Mouse (Mus musculus): ENCODE results near the gene Cxcl17. TPM values are rescaled to one million over a fixed set of nuclear protein-coding genes. Genes with fewer than 3 reads are reported as not detected.

Gene Cxcl17
- total RNA-seq, 2 experiments from 2014 or later: not detected

- intact Hi-C loops (cut with DNase I): loop anchor here (5.0 kb wide), 1 partner anchor 146 kb away; no protein-coding TSS in a partner anchor
- DNase-seq: no peak
These were observed 19.1 kb downstream of the Cxcl17 start for GRCm38 (mm10) chr7:25393451-25394210.

GRCm38 (mm10) chr7:25392851-25393250 lies 19.8 kb downstream of the Cxcl17 start:
- DNase-seq: no peak
- intact Hi-C loops (cut with DNase I): loop anchor here (5.0 kb wide), 1 partner anchor 146 kb away; no protein-coding TSS in a partner anchor

GRCm38 (mm10) chr7:25391856-25392453 lies 20.7 kb downstream of the Cxcl17 start:
- intact Hi-C loops (cut with DNase I): loop anchor here (5.0 kb wide), 1 partner anchor 145 kb away; no protein-coding TSS in a partner anchor
- DNase-seq: no peak

GRCm38 (mm10) chr7:25390986-25391385 lies 21.7 kb downstream of the Cxcl17 start:
- DNase-seq: no peak
- intact Hi-C loops (cut with DNase I): loop anchor here (5.0 kb wide), 1 partner anchor 144 kb away; no protein-coding TSS in a partner anchor

GRCm38 (mm10) chr7:25390054-25390770 lies 22.5 kb downstream of the Cxcl17 start:
- intact Hi-C loops (cut with DNase I): loop anchor here (5.0 kb wide), 1 partner anchor 143 kb away; no protein-coding TSS in a partner anchor
- peak; percentile 56 to 70 for DNase-seq

- DNase-seq: no peak
- intact Hi-C loops (cut with DNase I): no loop called here
These were observed 23.8 kb downstream of the Cxcl17 start for GRCm38 (mm10) chr7:25388916-25389315.

GRCm38 (mm10) chr7:25387811-25388440 lies 24.8 kb downstream of the Cxcl17 start:
- intact Hi-C loops (cut with DNase I): no loop called here
- DNase-seq: no peak

- intact Hi-C loops (cut with DNase I): no loop called here
These were observed 26.7 kb downstream of the Cxcl17 start for GRCm38 (mm10) chr7:25385850-25386555.

GRCm38 (mm10) chr7:25385259-25385658 lies 27.4 kb downstream of the Cxcl17 start:
- intact Hi-C loops (cut with DNase I): no loop called here
- DNase-seq: no peak

More at GRCm38 (mm10) chr7:25385850-25386555, 26.7 kb downstream of the Cxcl17 start:
- peak; percentile 70 to 75 for DNase-seq

- intact Hi-C loops (cut with DNase I): loop anchor here (5.0 kb wide), 1 partner anchor 143 kb away; no protein-coding TSS in a partner anchor
- no peak for DNase-seq
These were observed 27.9 kb downstream of the Cxcl17 start for GRCm38 (mm10) chr7:25384818-25385217.

- intact Hi-C loops (cut with DNase I): loop anchor here (5.0 kb wide), 1 partner anchor 142 kb away; no protein-coding TSS in a partner anchor
- DNase-seq: no peak
These were observed 28.4 kb downstream of the Cxcl17 start for GRCm38 (mm10) chr7:25384318-25384717.

GRCm38 (mm10) chr7:25383891-25384290 lies 28.8 kb downstream of the Cxcl17 start:
- intact Hi-C loops (cut with DNase I): loop anchor here (5.0 kb wide), 1 partner anchor 142 kb away; no protein-coding TSS in a partner anchor
- no peak for DNase-seq

- intact Hi-C loops (cut with DNase I): loop anchor here (5.0 kb wide), 1 partner anchor 141 kb away; no protein-coding TSS in a partner anchor
- DNase-seq: no peak
These were observed 29.3 kb downstream of the Cxcl17 start for GRCm38 (mm10) chr7:25383385-25383784.

- no peak for DNase-seq
- intact Hi-C loops (cut with DNase I): loop anchor here (5.0 kb wide), 1 partner anchor 140 kb away; no protein-coding TSS in a partner anchor
These were observed 30.1 kb downstream of the Cxcl17 start for GRCm38 (mm10) chr7:25382541-25382940.

GRCm38 (mm10) chr7:25381284-25381680 lies 31.4 kb downstream of the Cxcl17 start:
- intact Hi-C loops (cut with DNase I): loop anchor here (5.0 kb wide), 1 partner anchor 139 kb away; no protein-coding TSS in a partner anchor
- no peak for DNase-seq

- intact Hi-C loops (cut with DNase I): loop anchor here (5.0 kb wide), 1 partner anchor 138 kb away; no protein-coding TSS in a partner anchor
These were observed 32.0 kb downstream of the Cxcl17 start for GRCm38 (mm10) chr7:25380392-25381283.

GRCm38 (mm10) chr7:25379551-25380351 lies 32.9 kb downstream of the Cxcl17 start:
- DNase-seq: no peak
- intact Hi-C loops (cut with DNase I): loop anchor here (5.0 kb wide), 1 partner anchor 137 kb away; no protein-coding TSS in a partner anchor

More at GRCm38 (mm10) chr7:25380392-25381283, 32.0 kb downstream of the Cxcl17 start:
- no peak for DNase-seq
